Mouse (Mus musculus) CH12.LX (cell line): ENCODE measurements around the gene H2-M2. TPM values are rescaled to one million over a fixed set of nuclear protein-coding genes. Genes with fewer than 3 reads are reported as not detected.

ENCODE experiments used
- DNase-seq: peaks from one replicate; pipeline ENCODE4 v3.0.0-alpha.2; 2013; ENCODE audit errors: extremely low read depth
- H3K27ac ChIP-seq: 2 replicates; pipeline ENCODE4 v1.5.1; 2012; ENCODE audit warnings: low read depth, mild to moderate bottlenecking, control low read depth, moderate library complexity; ENCODE audit not compliant: insufficient read depth
- H3K27me3 ChIP-seq: replicated peaks from 2 replicates; pipeline ENCODE3; 2012; ENCODE audit warnings: inconsistent platforms
- H3K36me3 ChIP-seq, 2 experiments: replicated peaks in 1 of 2; 2 replicates each; pipeline versions ENCODE3 to v1.6.1; 2012; ENCODE audit warnings: inconsistent platforms in 1 of 2, low read length in 1 of 2, mild to moderate bottlenecking in 1 of 2, mixed read lengths in 1 of 2, moderate library complexity in 1 of 2; ENCODE audit not compliant: control insufficient read depth in 1 of 2, insufficient read depth in 1 of 2
- H3K4me1 ChIP-seq, 2 experiments: 2 replicates each; pipeline ENCODE4 v1.6.1; 2012; ENCODE audit warnings: inconsistent platforms in 1 of 2, moderate library complexity in 1 of 2; ENCODE audit not compliant: insufficient read depth in 2 of 2, control insufficient read depth in 1 of 2
- H3K4me2 ChIP-seq: 2 replicates; pipeline ENCODE4 v1.6.1; 2012; ENCODE audit warnings: low read depth, mild to moderate bottlenecking, control low read depth; ENCODE audit not compliant: poor library complexity, insufficient read depth, severe bottlenecking
- H3K4me3 ChIP-seq, 3 experiments: fragments of 150-350 bp in 1 of 3; sonication (generic) in 1 of 3; replicated peaks in 1 of 3; 2 replicates each; pipeline versions ENCODE3 to v1.5.1; 2011 to 2012; ENCODE audit warnings: low read depth in 2 of 3, low read length in 2 of 3, mild to moderate bottlenecking in 2 of 3, moderate library complexity in 2 of 3, control low read depth in 1 of 3, improper control_type of control experiment in 1 of 3, inconsistent platforms in 1 of 3, mixed read lengths in 1 of 3; ENCODE audit not compliant: poor library complexity in 1 of 3
- H3K79me2 ChIP-seq: replicated peaks from 2 replicates; pipeline ENCODE4 v1.6.1; 2012; ENCODE audit warnings: mild to moderate bottlenecking, moderate library complexity; ENCODE audit not compliant: control insufficient read depth, poor library complexity, insufficient read depth, severe bottlenecking; ENCODE audit errors: extremely low read depth
- H3K9ac ChIP-seq: 2 replicates; pipeline ENCODE4 v1.6.1; 2012; ENCODE audit warnings: low read depth, mild to moderate bottlenecking, control low read depth, moderate library complexity; ENCODE audit not compliant: insufficient read depth
- H3K9me3 ChIP-seq: replicated peaks from 2 replicates; pipeline ENCODE3; 2012; ENCODE audit warnings: low read length, inconsistent platforms, mixed read lengths
- BHLHE40 ChIP-seq: IDR thresholded peaks from 2 replicates; pipeline ENCODE4 v1.6.1; 2011; ENCODE audit warnings: mild to moderate bottlenecking, low read depth, low read length, improper control_type of control experiment
- CHD1 ChIP-seq: IDR thresholded peaks from 2 replicates; pipeline ENCODE4 v1.6.1; 2012; ENCODE audit warnings: low read depth, low read length, improper control_type of control experiment, inconsistent platforms
- CTCF ChIP-seq, 2 experiments: IDR thresholded peaks in 1 of 2; conservative IDR thresholded peaks in 1 of 2; 2 replicates each; pipeline ENCODE4 v1.5.1; 2011 to 2012; ENCODE audit warnings: low read depth in 2 of 2, low read length in 2 of 2, improper control_type of control experiment in 1 of 2, inconsistent platforms in 1 of 2, mild to moderate bottlenecking in 1 of 2, moderate library complexity in 1 of 2
- GABPA ChIP-seq: IDR thresholded peaks from 2 replicates; pipeline ENCODE4 v1.6.1; 2012; ENCODE audit warnings: low read depth, low read length, improper control_type of control experiment, inconsistent platforms; ENCODE audit not compliant: insufficient replicate concordance
- IRF4 ChIP-seq: IDR thresholded peaks from 2 replicates; pipeline ENCODE4 v1.6.1; 2014; ENCODE audit warnings: low read depth, mild to moderate bottlenecking, inconsistent platforms, low read length, improper control_type of control experiment
- JUN ChIP-seq: IDR thresholded peaks from 2 replicates; pipeline ENCODE4 v1.6.1; 2011; ENCODE audit warnings: low read depth, mild to moderate bottlenecking, low read length, improper control_type of control experiment, moderate library complexity; ENCODE audit not compliant: insufficient read depth
- JUND ChIP-seq: conservative IDR thresholded peaks from 2 replicates; pipeline ENCODE4 v1.6.1; 2011; ENCODE audit warnings: low read depth, low read length, improper control_type of control experiment
- MAFK ChIP-seq: IDR thresholded peaks from 2 replicates; pipeline ENCODE4 v1.6.1; 2011; ENCODE audit warnings: low read length, improper control_type of control experiment; ENCODE audit not compliant: insufficient replicate concordance
- MAZ ChIP-seq: IDR thresholded peaks from 2 replicates; pipeline ENCODE4 v1.6.1; 2012; ENCODE audit warnings: low read depth, mild to moderate bottlenecking, inconsistent platforms, low read length, improper control_type of control experiment, moderate library complexity
- NRF1 ChIP-seq: IDR thresholded peaks from 2 replicates; pipeline ENCODE4 v1.6.1; 2014; ENCODE audit warnings: low read depth, mild to moderate bottlenecking, inconsistent platforms, low read length, improper control_type of control experiment, moderate library complexity
- PAX5 ChIP-seq: IDR thresholded peaks from 2 replicates; pipeline ENCODE4 v1.6.1; 2012; ENCODE audit warnings: low read length, inconsistent platforms, mixed read lengths
- POLR2A ChIP-seq: IDR thresholded peaks from 2 replicates; pipeline ENCODE4 v1.6.1; 2011; ENCODE audit warnings: low read depth, mild to moderate bottlenecking, improper control_type of control experiment, low read length
- POLR2AphosphoS2 ChIP-seq: IDR thresholded peaks from 2 replicates; pipeline ENCODE4 v1.6.1; 2011; ENCODE audit warnings: low read depth, low read length, improper control_type of control experiment
- SIN3A ChIP-seq: IDR thresholded peaks from 2 replicates; pipeline ENCODE4 v1.6.1; 2012; ENCODE audit warnings: low read length, improper control_type of control experiment, inconsistent platforms
- SMC3 ChIP-seq: IDR thresholded peaks from 2 replicates; pipeline ENCODE4 v1.6.1; 2011; ENCODE audit warnings: low read depth, low read length, improper control_type of control experiment
- TBP ChIP-seq: conservative IDR thresholded peaks from 2 replicates; pipeline ENCODE4 v1.6.1; 2011; ENCODE audit warnings: low read depth, low read length, improper control_type of control experiment
- TCF12 ChIP-seq: IDR thresholded peaks from 2 replicates; pipeline ENCODE4 v1.6.1; 2014; ENCODE audit warnings: low read depth, mild to moderate bottlenecking, inconsistent platforms, low read length, improper control_type of control experiment
- USF1 ChIP-seq: IDR thresholded peaks from 2 replicates; pipeline ENCODE4 v1.6.1; 2014; ENCODE audit warnings: low read depth, mild to moderate bottlenecking, inconsistent platforms, low read length, improper control_type of control experiment
- ZC3H11A ChIP-seq: IDR thresholded peaks from 2 replicates; pipeline ENCODE4 v1.6.1; 2012; ENCODE audit warnings: low read depth, mild to moderate bottlenecking, inconsistent platforms, low read length, improper control_type of control experiment
- dilution Hi-C: fragments of 300-500 bp; cut with MboI; formaldehyde crosslinking; loops from 2 replicates; pipeline ENCODE4 v1.14.3; 2020; ENCODE audit warnings: low sequenced_read_pairs; ENCODE audit not compliant: extremely low pct_unique_long_range_greater_than_20kb, extremely low pct_ligation_motif_present
- in situ Hi-C: fragments of 300-500 bp; cut with MboI; formaldehyde crosslinking; loops from 3 replicates; pipeline ENCODE4 v1.14.3; 2019; ENCODE audit warnings: low sequenced_read_pairs, low pct_ligation_motif_present, low pct_unique_long_range_greater_than_20kb, mixed read lengths
- polyA plus RNA-seq: library from polyadenylated mRNA; unstranded; fragments of >175 nt; gene quantifications from 2 replicates; pipeline ENCODE4 v1.2.1, GENCODE M21; 2012; ENCODE audit warnings: low read depth; ENCODE audit not compliant: insufficient read length
- total RNA-seq, 2 experiments: library from RNA; depleted of rRNA; stranded (reverse); fragments of 300-350 nt in 1 of 2; fragments of >200 nt in 1 of 2; gene quantifications; 2 replicates each; pipeline ENCODE4 v1.2.3; 2012 to 2014

Gene H2-M2
- total and polyA plus RNA-seq, 3 experiments: 2.9 TPM; not detected in 2

DNA sequence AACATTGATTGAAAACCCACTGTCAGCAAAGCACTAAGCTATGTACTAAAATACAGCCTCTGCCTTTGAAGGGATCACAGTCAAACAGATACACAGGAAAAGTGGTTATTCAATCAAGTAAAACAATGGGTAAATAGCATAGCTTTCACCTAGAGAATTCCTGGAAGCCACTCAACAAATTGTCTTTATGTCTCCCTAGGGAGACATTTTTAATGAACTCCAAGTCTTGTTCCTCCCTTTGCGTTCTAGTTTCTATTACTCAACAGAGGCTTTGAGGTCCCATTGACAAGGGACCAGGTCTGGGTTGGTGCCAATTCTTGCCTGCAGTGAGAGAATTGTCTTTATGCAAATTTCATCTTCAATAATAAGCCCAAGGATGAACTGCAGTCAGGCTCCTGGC lies 38.2 kb downstream of the H2-M2 start, which contains the start of gene Olfr108:
TSS of gene Olfr108 (plus strand) at position 301 of the 400 bp plus-strand sequence.
- H3K27ac ChIP-seq: no peak within 1 kb of the TSS
- no peak within 1 kb of the TSS for H3K4me2 ChIP-seq
- H3K36me3 ChIP-seq: no peaks in the 10 kb centered on the region
- no peak for TF ChIP-seq SIN3A
- TF ChIP-seq NRF1: no peak
- no peak for TF ChIP-seq TBP
- no peak for TF ChIP-seq USF1
- no peak for TF ChIP-seq MAFK
- TF ChIP-seq BHLHE40: no peak
- no peak for TF ChIP-seq ZC3H11A
- no peak for TF ChIP-seq TCF12
- TF ChIP-seq PAX5: no peak
- TF ChIP-seq MAZ: no peak
- TF ChIP-seq SMC3: no peak
- no peak for TF ChIP-seq JUN
- TF ChIP-seq CHD1: no peak
- no peak for TF ChIP-seq IRF4
- TF ChIP-seq CTCF (conservative IDR thresholded peaks at IDR 0.05 in 1 of 2, IDR thresholded peaks at IDR 0.05 in 1 of 2; ENCODE audit: low read depth in 2 of 2, low read length in 2 of 2): no peak
- TF ChIP-seq JUND: no peak
- TF ChIP-seq GABPA: no peak
- TF ChIP-seq POLR2AphosphoS2: no peak
- TF ChIP-seq POLR2A: no peak
- no peak within 1 kb of the TSS for H3K4me3 ChIP-seq
- no peaks in the 10 kb centered on the region for H3K27me3 ChIP-seq
- no peak for DNase-seq
- H3K9me3 ChIP-seq: no peaks in the 10 kb centered on the region
- H3K4me1 ChIP-seq: no peaks in the 10 kb centered on the region
- in situ Hi-C loops (no loop called here), dilution Hi-C loops (no loop called here)
- H3K9ac ChIP-seq: no peak within 1 kb of the TSS
- no peaks in the 10 kb centered on the region for H3K79me2 ChIP-seq

Other genes with a start within 250 kb of the H2-M2 start
Only the 20 nearest of the 24 such genes appear.
- 0.08 and 0.25 TPM in 2 replicates for gene Olfr99, start 200.1 kb downstream of the H2-M2 start, total RNA-seq (2012; rRNA removed)
- gene Olfr99, start 200.1 kb downstream of the H2-M2 start, total RNA-seq (2014; rRNA removed): not detected in 2 replicates
- 2.2 and 3.4 TPM in 2 replicates for gene Olfr99, start 200.1 kb downstream of the H2-M2 start, polyA plus RNA-seq
- not detected in 2 replicates for gene Olfr101, start 179.2 kb downstream of the H2-M2 start, total RNA-seq (2012; rRNA removed)
- gene Olfr101, start 179.2 kb downstream of the H2-M2 start, total RNA-seq (2014; rRNA removed): not detected in 2 replicates
- gene Olfr101, start 179.2 kb downstream of the H2-M2 start, polyA plus RNA-seq: 0.21 and 0.27 TPM in 2 replicates
- gene Olfr102, start 166.5 kb downstream of the H2-M2 start, total RNA-seq (2012; rRNA removed): not detected in 2 replicates
- not detected in 2 replicates for gene Olfr102, start 166.5 kb downstream of the H2-M2 start, total RNA-seq (2014; rRNA removed)
- not detected in 2 replicates for gene Olfr102, start 166.5 kb downstream of the H2-M2 start, polyA plus RNA-seq
- gene Olfr103, start 143.9 kb downstream of the H2-M2 start, total RNA-seq (2012; rRNA removed): not detected in 2 replicates
- not detected in 2 replicates for gene Olfr103, start 143.9 kb downstream of the H2-M2 start, total RNA-seq (2014; rRNA removed)
- not detected in 2 replicates for gene Olfr103, start 143.9 kb downstream of the H2-M2 start, polyA plus RNA-seq
- not detected in 2 replicates for gene Olfr104-ps, start 124.0 kb downstream of the H2-M2 start, total RNA-seq (2012; rRNA removed)
- not detected in 2 replicates for gene Olfr104-ps, start 124.0 kb downstream of the H2-M2 start, total RNA-seq (2014; rRNA removed)
- not detected in 2 replicates for gene Olfr104-ps, start 124.0 kb downstream of the H2-M2 start, polyA plus RNA-seq
- gene Olfr105-ps, start 104.5 kb downstream of the H2-M2 start, total RNA-seq (2012; rRNA removed): not detected in 2 replicates
- not detected in 2 replicates for gene Olfr105-ps, start 104.5 kb downstream of the H2-M2 start, total RNA-seq (2014; rRNA removed)
- not detected in 2 replicates for gene Olfr105-ps, start 104.5 kb downstream of the H2-M2 start, polyA plus RNA-seq
- gene Olfr106-ps, start 93.2 kb downstream of the H2-M2 start, total RNA-seq (2012; rRNA removed): not detected in 2 replicates
- gene Olfr106-ps, start 93.2 kb downstream of the H2-M2 start, total RNA-seq (2014; rRNA removed): not detected in 2 replicates
- not detected in 2 replicates for gene Olfr106-ps, start 93.2 kb downstream of the H2-M2 start, polyA plus RNA-seq
- gene Olfr107, start 84.3 kb downstream of the H2-M2 start, total RNA-seq (2012; rRNA removed): not detected in 2 replicates
- not detected in 2 replicates for gene Olfr107, start 84.3 kb downstream of the H2-M2 start, total RNA-seq (2014; rRNA removed)
- gene Olfr107, start 84.3 kb downstream of the H2-M2 start, polyA plus RNA-seq: 0.05 TPM in 1 of 2 replicates, not detected in the other
- not detected in 2 replicates for gene Olfr108, start 38.1 kb downstream of the H2-M2 start, total RNA-seq (2012; rRNA removed)
- not detected in 2 replicates for gene Olfr108, start 38.1 kb downstream of the H2-M2 start, total RNA-seq (2014; rRNA removed)
- gene Olfr108, start 38.1 kb downstream of the H2-M2 start, polyA plus RNA-seq: not detected in 2 replicates
- gene Olfr109, start 24.6 kb downstream of the H2-M2 start, total RNA-seq (2012; rRNA removed): not detected in 2 replicates
- gene Olfr109, start 24.6 kb downstream of the H2-M2 start, total RNA-seq (2014; rRNA removed): not detected in 2 replicates
- gene Olfr109, start 24.6 kb downstream of the H2-M2 start, polyA plus RNA-seq: not detected in 2 replicates
- gene Olfr110, start 8.9 kb upstream of the H2-M2 start, total RNA-seq (2012; rRNA removed): not detected in 2 replicates
- gene Olfr110, start 8.9 kb upstream of the H2-M2 start, total RNA-seq (2014; rRNA removed): not detected in 2 replicates
- not detected in 2 replicates for gene Olfr110, start 8.9 kb upstream of the H2-M2 start, polyA plus RNA-seq
- gene Olfr111, start 24.5 kb upstream of the H2-M2 start, total RNA-seq (2012; rRNA removed): not detected in 2 replicates
- gene Olfr111, start 24.5 kb upstream of the H2-M2 start, total RNA-seq (2014; rRNA removed): not detected in 2 replicates
- gene Olfr111, start 24.5 kb upstream of the H2-M2 start, polyA plus RNA-seq: not detected in 2 replicates
- gene Olfr112, start 85.9 kb upstream of the H2-M2 start, total RNA-seq (2012; rRNA removed): not detected in 2 replicates
- gene Olfr112, start 85.9 kb upstream of the H2-M2 start, total RNA-seq (2014; rRNA removed): not detected in 2 replicates
- not detected in 2 replicates for gene Olfr112, start 85.9 kb upstream of the H2-M2 start, polyA plus RNA-seq
- gene Olfr113, start 94.1 kb upstream of the H2-M2 start, total RNA-seq (2012; rRNA removed): not detected in 2 replicates
- not detected in 2 replicates for gene Olfr113, start 94.1 kb upstream of the H2-M2 start, total RNA-seq (2014; rRNA removed)
- not detected in 2 replicates for gene Olfr113, start 94.1 kb upstream of the H2-M2 start, polyA plus RNA-seq
- gene Olfr114, start 109.2 kb upstream of the H2-M2 start, total RNA-seq (2012; rRNA removed): not detected in 2 replicates
- gene Olfr114, start 109.2 kb upstream of the H2-M2 start, total RNA-seq (2014; rRNA removed): not detected in 2 replicates
- gene Olfr114, start 109.2 kb upstream of the H2-M2 start, polyA plus RNA-seq: not detected in 2 replicates
- gene Olfr115, start 143.6 kb upstream of the H2-M2 start, total RNA-seq (2012; rRNA removed): not detected in 2 replicates
- gene Olfr115, start 143.6 kb upstream of the H2-M2 start, total RNA-seq (2014; rRNA removed): not detected in 2 replicates
- gene Olfr115, start 143.6 kb upstream of the H2-M2 start, polyA plus RNA-seq: not detected in 2 replicates
- gene Olfr116, start 143.6 kb upstream of the H2-M2 start, total RNA-seq (2012; rRNA removed): not detected in 2 replicates
- gene Olfr116, start 143.6 kb upstream of the H2-M2 start, total RNA-seq (2014; rRNA removed): not detected in 2 replicates
- gene Olfr116, start 143.6 kb upstream of the H2-M2 start, polyA plus RNA-seq: not detected in 2 replicates
- gene Olfr117, start 180.2 kb upstream of the H2-M2 start, total RNA-seq (2012; rRNA removed): not detected in 2 replicates
- gene Olfr117, start 180.2 kb upstream of the H2-M2 start, total RNA-seq (2014; rRNA removed): not detected in 2 replicates
- not detected in 2 replicates for gene Olfr117, start 180.2 kb upstream of the H2-M2 start, polyA plus RNA-seq
- gene Olfr118, start 183.4 kb upstream of the H2-M2 start, total RNA-seq (2012; rRNA removed): not detected in 2 replicates
- gene Olfr118, start 183.4 kb upstream of the H2-M2 start, total RNA-seq (2014; rRNA removed): not detected in 2 replicates
- gene Olfr118, start 183.4 kb upstream of the H2-M2 start, polyA plus RNA-seq: not detected in 2 replicates
- gene Olfr119, start 213.0 kb upstream of the H2-M2 start, total RNA-seq (2012; rRNA removed): not detected in 2 replicates
- not detected in 2 replicates for gene Olfr119, start 213.0 kb upstream of the H2-M2 start, total RNA-seq (2014; rRNA removed)
- not detected in 2 replicates for gene Olfr119, start 213.0 kb upstream of the H2-M2 start, polyA plus RNA-seq